Mouse (Mus musculus): ENCODE data around the gene Btd. TPM values are rescaled to one million over a fixed set of nuclear protein-coding genes. Genes with fewer than 3 reads are reported as not detected.

The Btd gene
- polyA plus RNA-seq, 1 experiment from 2014 or later, result 15.4 TPM

DNA sequence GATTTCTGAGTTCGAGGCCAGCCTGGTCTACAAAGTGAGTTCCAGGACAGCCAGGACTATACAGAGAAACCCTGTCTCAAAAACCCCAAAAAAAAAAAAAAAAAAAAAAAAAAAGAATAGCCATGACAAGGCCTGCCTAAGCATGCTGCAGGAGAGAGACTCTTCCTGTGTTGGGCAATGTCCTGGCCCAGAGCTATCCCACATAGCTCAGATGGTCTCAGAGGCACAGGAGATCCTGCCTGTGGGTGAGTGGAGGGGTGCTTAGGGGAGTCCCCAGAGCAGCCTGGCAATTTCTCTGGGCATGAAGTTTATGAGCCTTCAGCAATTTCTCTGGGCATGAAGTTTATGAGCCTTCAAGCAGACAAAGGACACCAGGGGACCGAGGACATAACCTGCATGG, 42.8 kb downstream of the Btd start:
- WGBS (ENCODE audit: insufficient replicate concordance), result 51% methylated on average over 2 of the region's 2 CpGs
- no peaks in the 10 kb centered on the region for H3K36me3 ChIP-seq (ENCODE audit: control insufficient read depth, insufficient read depth)
- no peak for ATAC-seq (ENCODE audit: low read depth)

DNA sequence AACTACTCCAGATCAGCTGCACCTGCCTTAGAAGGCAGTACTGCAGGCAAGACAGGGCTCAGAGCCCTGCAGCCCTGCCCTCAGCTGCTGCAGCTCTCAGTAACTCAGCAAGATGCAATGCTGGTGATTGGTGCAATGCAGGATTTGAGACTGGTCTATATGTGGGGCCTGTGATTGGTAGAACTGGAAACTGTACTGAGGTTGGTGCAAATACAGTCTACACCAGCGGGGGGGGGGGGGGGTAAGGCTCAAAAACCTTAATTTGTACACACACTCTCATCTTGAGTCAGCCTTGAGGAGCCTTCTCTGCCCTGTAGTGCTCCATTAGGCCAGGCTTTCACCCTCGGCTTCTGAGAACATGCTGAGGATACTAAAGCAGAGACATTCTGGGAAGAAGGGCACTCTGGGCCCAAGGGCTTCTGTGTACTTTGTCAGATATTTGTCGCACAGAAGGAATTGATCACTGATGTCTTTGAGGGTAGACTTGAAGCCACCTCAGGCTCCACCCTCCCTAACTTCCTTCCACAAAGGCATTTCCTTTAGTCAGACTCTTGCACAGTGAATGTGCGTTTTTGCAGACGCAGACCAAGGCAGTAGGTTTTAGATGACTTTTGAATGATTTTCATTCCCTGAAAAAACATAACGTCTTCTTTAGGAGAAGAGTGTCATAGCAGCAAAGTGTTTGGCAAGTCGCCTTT, 43.7 kb downstream of the Btd start:
- H3K4me2 ChIP-seq (ENCODE audit: low read depth, low read length), result 0 out of 2 replicates have a peak overlapping the region, but pooled peaks have one; percentile 5
- no peaks in the 10 kb centered on the region for H3K36me3 ChIP-seq (ENCODE audit: control insufficient read depth, insufficient read depth)
- H3K9ac ChIP-seq (ENCODE audit: low read depth, low read length), result no peak overlapping the region
- no peaks in the 10 kb centered on the region for H3K9me3 ChIP-seq (replicated peaks; ENCODE audit: control insufficient read depth, low read length)
- H3K27me3 ChIP-seq (ENCODE audit: control insufficient read depth, insufficient read depth, low read depth, low read length), result no peaks in the 10 kb centered on the region
- no peak for ATAC-seq (ENCODE audit: low read depth)
- H3K27ac ChIP-seq (ENCODE audit: low read length), result peak overlapping the region; percentile 38
- 19% methylated on average over 7 of the region's 7 CpGs for whole genome bisulfite sequencing (ENCODE audit: insufficient replicate concordance)
- H3K4me3 ChIP-seq (ENCODE audit: low read depth, low read length), result no peak overlapping the region
- H3K4me1 ChIP-seq (ENCODE audit: control insufficient read depth, low read depth, low read length), result no peaks in the 10 kb centered on the region

More for the DNA sequence above, 42.8 kb downstream of the Btd start:
- H3K27me3 ChIP-seq (ENCODE audit: control insufficient read depth, insufficient read depth, low read depth, low read length), result no peaks in the 10 kb centered on the region
- H3K9me3 ChIP-seq (replicated peaks; ENCODE audit: control insufficient read depth, low read length), result no peaks in the 10 kb centered on the region
- H3K4me1 ChIP-seq (ENCODE audit: control insufficient read depth, low read depth, low read length), result no peaks in the 10 kb centered on the region
- H3K9ac ChIP-seq (ENCODE audit: low read depth, low read length), result no peak overlapping the region
- H3K4me3 ChIP-seq (ENCODE audit: low read depth, low read length), result no peak overlapping the region
- H3K27ac ChIP-seq (ENCODE audit: low read length), result no peak overlapping the region
- no peak overlapping the region for H3K4me2 ChIP-seq (ENCODE audit: low read depth, low read length)

DNA sequence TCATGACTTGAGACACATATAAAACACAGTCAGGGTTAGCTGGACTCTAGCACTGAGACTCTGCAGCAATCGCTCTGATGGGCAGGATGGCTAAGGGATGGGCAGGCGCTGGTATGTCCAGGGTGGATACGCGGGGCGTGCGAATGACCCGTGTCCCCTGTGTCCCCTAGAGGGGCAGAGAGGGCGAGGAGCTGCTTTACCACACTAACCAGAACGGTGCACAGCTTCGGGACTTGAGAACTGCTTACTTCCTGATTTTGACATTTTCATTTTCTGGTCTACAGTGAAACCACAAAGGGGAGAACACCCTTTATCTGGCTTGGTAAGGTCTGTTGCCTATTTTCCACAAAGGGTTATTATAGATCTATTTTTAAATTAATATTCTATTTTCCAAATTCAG, 44.9 kb downstream of the Btd start:
- Histone ChIP-seq H3K9ac (ENCODE audit: low read depth, low read length) (no peak overlapping the region), H3K36me3 (ENCODE audit: control insufficient read depth, insufficient read depth) (no peaks in the 10 kb centered on the region), H3K4me3 (ENCODE audit: low read depth, low read length) (no peak overlapping the region), H3K9me3 (replicated peaks; ENCODE audit: control insufficient read depth, low read length) (no peaks in the 10 kb centered on the region), H3K4me2 (ENCODE audit: low read depth, low read length) (0 out of 2 replicates have a peak overlapping the region, but pooled peaks have one; percentile 38), H3K27ac (ENCODE audit: low read length) (peak overlapping the region; percentile 21; the same call in 1 of the 2 replicates), H3K27me3 (ENCODE audit: control insufficient read depth, insufficient read depth, low read depth, low read length) (no peaks in the 10 kb centered on the region), H3K4me1 (ENCODE audit: control insufficient read depth, low read depth, low read length) (no peaks in the 10 kb centered on the region)
- ATAC-seq (ENCODE audit: low read depth), result no peak
- 15% methylated on average over 10 of the region's 10 CpGs for WGBS (ENCODE audit: insufficient replicate concordance)

DNA sequence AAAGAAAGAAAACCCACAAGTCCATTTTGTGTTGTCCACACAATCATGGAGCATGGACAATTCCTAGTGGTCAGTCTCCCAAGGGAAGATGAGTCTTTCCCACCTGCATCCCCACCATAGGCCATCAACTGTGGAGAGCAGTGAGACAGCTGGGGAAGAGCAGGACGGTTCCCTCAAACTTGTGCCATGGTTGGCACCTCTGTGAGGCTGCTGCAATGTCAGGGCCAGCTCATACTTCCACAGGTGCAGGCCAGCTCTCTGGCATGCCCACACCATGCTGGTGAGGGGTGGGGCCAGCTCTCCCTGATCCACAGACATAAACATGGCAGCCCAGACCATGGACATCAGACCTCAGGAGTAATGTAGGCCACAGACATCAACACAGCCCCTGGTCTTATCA, 45.4 kb downstream of the Btd start:
- WGBS (ENCODE audit: insufficient replicate concordance), result 87% methylated on average over 1 of the region's 1 CpGs
- Histone ChIP-seq H3K4me1 (ENCODE audit: control insufficient read depth, low read depth, low read length) (no peaks in the 10 kb centered on the region), H3K9me3 (replicated peaks; ENCODE audit: control insufficient read depth, low read length) (no peaks in the 10 kb centered on the region), H3K4me2 (ENCODE audit: low read depth, low read length) (no peak overlapping the region), H3K27me3 (ENCODE audit: control insufficient read depth, insufficient read depth, low read depth, low read length) (no peaks in the 10 kb centered on the region), H3K4me3 (ENCODE audit: low read depth, low read length) (no peak overlapping the region), H3K27ac (ENCODE audit: low read length) (no peak overlapping the region), H3K9ac (ENCODE audit: low read depth, low read length) (no peak overlapping the region), H3K36me3 (ENCODE audit: control insufficient read depth, insufficient read depth) (no peaks in the 10 kb centered on the region)
- no peak for ATAC-seq (ENCODE audit: low read depth)

DNA sequence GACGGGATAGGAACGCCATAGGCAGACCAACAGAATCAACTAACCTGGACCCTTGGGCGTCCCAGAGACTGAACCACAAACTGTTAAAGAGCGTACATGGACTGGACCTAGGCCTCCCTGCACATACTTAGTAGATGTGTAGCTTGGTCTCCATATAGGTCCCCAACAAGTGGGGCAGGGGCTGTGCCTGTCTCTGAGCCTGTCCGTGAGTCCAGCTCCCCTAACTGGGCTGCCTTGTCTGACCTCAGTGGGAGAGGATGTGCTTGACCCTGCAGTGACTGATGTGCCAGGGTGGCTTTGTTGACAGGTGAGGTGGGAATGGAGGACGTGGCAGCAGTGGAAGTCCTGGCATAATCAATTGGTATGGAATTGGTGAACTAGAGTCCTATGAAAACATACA, 51.7 kb downstream of the Btd start:
- no peak overlapping the region for H3K9ac ChIP-seq (ENCODE audit: low read depth, low read length)
- H3K4me3 ChIP-seq (ENCODE audit: low read depth, low read length), result no peak overlapping the region
- no peak overlapping the region for H3K27ac ChIP-seq (ENCODE audit: low read length)
- H3K4me2 ChIP-seq (ENCODE audit: low read depth, low read length), result no peak overlapping the region
- 73% methylated on average over 6 of the region's 6 CpGs for WGBS (ENCODE audit: insufficient replicate concordance)
- ATAC-seq (ENCODE audit: low read depth), result no peak
- H3K9me3 ChIP-seq (replicated peaks; ENCODE audit: control insufficient read depth, low read length), result no peaks in the 10 kb centered on the region
- H3K4me1 ChIP-seq (ENCODE audit: control insufficient read depth, low read depth, low read length), result no peaks in the 10 kb centered on the region
- H3K36me3 ChIP-seq (ENCODE audit: control insufficient read depth, insufficient read depth), result no peaks in the 10 kb centered on the region
- no peaks in the 10 kb centered on the region for H3K27me3 ChIP-seq (ENCODE audit: control insufficient read depth, insufficient read depth, low read depth, low read length)

DNA sequence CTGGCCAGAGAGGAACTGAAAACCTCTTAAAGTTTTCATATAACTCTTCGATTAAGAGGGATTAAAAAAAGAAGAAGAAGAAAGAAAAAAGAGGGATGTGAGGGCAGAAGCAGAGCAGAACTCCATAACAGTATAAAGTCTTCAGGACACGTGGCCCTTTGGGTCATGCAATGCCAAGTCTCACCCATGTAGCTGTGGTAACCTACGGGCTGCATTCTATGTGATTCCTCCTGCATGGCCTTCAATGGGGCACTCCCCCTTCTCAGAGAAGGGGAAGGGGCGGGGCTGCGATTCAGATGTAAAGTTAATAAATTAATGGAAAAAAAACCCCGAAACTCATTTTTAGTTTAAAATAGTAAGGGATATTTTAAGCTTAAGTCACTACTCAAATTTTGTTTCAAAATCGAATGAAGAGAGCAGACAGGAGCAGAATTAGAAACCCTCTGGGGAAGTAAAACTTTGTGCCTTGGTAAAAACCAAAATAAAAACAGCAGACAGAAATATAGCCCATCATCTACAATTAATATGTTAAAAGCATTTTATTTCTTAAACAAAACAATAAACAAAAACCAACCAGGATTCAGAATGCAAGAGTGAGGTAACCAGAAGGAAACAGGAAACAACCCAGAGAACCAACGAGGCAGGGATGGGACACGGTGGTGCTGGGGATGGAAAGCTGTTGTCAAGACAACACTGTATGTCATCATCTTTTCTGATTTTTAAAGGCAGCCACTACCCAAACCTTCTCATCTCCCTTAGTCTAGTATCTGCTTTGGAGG, 55.6 kb downstream of the Btd start:
- Histone ChIP-seq H3K27ac (ENCODE audit: low read length) (no peak overlapping the region), H3K4me3 (ENCODE audit: low read depth, low read length) (no peak overlapping the region), H3K27me3 (ENCODE audit: control insufficient read depth, insufficient read depth, low read depth, low read length) (no peaks in the 10 kb centered on the region), H3K9me3 (replicated peaks; ENCODE audit: control insufficient read depth, low read length) (no peaks in the 10 kb centered on the region), H3K9ac (ENCODE audit: low read depth, low read length) (no peak overlapping the region), H3K4me1 (ENCODE audit: control insufficient read depth, low read depth, low read length) (no peaks in the 10 kb centered on the region), H3K36me3 (ENCODE audit: control insufficient read depth, insufficient read depth) (no peaks in the 10 kb centered on the region), H3K4me2 (ENCODE audit: low read depth, low read length) (no peak overlapping the region)
- ATAC-seq (ENCODE audit: low read depth), result no peak
- 63% methylated on average over 9 of the region's 9 CpGs for WGBS (ENCODE audit: insufficient replicate concordance)

DNA sequence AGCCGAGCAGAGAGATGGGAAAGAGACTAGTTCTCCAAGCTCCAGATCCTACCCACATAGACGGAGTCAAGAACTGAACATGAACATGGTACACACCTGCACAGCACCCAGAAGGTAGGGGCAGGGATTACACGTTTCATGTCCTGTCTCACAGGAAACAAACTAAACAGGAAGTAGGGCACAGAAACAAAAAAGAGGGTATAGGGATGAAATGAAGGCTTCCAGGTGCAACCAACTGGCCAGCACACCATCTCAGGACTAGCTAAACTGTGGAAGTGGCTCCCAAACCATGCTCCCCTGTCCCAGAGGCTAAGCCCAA, 56.1 kb downstream of the Btd start:
- Histone ChIP-seq H3K9me3 (replicated peaks; ENCODE audit: control insufficient read depth, low read length) (no peaks in the 10 kb centered on the region), H3K9ac (ENCODE audit: low read depth, low read length) (no peak overlapping the region), H3K4me3 (ENCODE audit: low read depth, low read length) (no peak overlapping the region), H3K27ac (ENCODE audit: low read length) (no peak overlapping the region), H3K27me3 (ENCODE audit: control insufficient read depth, insufficient read depth, low read depth, low read length) (no peaks in the 10 kb centered on the region), H3K4me1 (ENCODE audit: control insufficient read depth, low read depth, low read length) (no peaks in the 10 kb centered on the region), H3K36me3 (ENCODE audit: control insufficient read depth, insufficient read depth) (no peaks in the 10 kb centered on the region; the same call in 1 of the 2 replicates), H3K4me2 (ENCODE audit: low read depth, low read length) (no peak overlapping the region)
- no peak for ATAC-seq (ENCODE audit: low read depth)
- WGBS (ENCODE audit: insufficient replicate concordance), result 62% methylated on average over 3 of the region's 3 CpGs

DNA sequence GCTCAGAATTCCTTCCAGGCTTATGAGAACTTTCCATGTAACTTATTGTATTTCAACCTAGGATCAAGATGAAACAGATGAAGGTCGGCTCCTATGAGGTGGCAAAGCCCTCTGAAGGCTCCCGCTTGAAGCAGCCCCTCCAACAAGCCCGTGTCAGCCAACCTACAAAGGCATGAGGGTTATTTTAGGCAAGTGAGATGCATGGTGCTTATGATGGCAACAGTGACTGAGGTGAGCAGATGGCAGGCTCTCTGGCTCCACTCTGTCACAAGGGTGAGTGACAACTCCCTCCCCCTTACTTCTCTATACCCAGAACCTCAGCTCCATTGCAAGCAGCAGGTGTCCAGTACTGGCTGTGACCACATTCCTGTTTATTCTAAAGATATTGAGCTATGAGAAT, 56.5 kb downstream of the Btd start:
- no peaks in the 10 kb centered on the region for H3K4me1 ChIP-seq (ENCODE audit: control insufficient read depth, low read depth, low read length)
- 79% methylated on average over 3 of the region's 3 CpGs for WGBS (ENCODE audit: insufficient replicate concordance)
- H3K4me2 ChIP-seq (ENCODE audit: low read depth, low read length), result no peak overlapping the region
- no peaks in the 10 kb centered on the region for H3K27me3 ChIP-seq (ENCODE audit: control insufficient read depth, insufficient read depth, low read depth, low read length)
- no peaks in the 10 kb centered on the region; the same call in 1 of the 2 replicates for H3K36me3 ChIP-seq (ENCODE audit: control insufficient read depth, insufficient read depth)
- H3K4me3 ChIP-seq (ENCODE audit: low read depth, low read length), result no peak overlapping the region
- H3K27ac ChIP-seq (ENCODE audit: low read length), result no peak overlapping the region
- H3K9me3 ChIP-seq (replicated peaks; ENCODE audit: control insufficient read depth, low read length), result no peaks in the 10 kb centered on the region
- no peak for ATAC-seq (ENCODE audit: low read depth)
- no peak overlapping the region for H3K9ac ChIP-seq (ENCODE audit: low read depth, low read length)

DNA sequence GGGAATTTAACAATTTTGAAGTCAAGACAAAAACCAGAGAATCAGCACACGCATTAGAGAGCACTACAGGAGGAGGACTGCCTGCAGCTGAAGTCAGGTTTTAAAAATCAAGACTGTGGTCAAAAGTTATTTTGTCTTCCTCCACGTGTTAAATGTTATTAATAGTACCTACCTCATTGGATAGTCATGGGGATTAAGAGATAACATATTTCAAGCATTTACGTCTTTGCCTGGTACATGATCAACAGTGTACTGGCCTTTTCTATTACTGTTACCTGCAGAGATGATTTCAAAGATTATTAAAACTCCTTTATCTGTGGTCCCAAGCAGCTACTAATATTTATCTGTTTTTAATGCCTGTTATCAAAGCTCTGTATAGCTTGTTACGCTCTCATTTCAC, 56.9 kb downstream of the Btd start:
- H3K4me1 ChIP-seq (ENCODE audit: control insufficient read depth, low read depth, low read length), result no peaks in the 10 kb centered on the region
- WGBS (ENCODE audit: insufficient replicate concordance), result 65% methylated on average over 4 of the region's 4 CpGs
- H3K36me3 ChIP-seq (ENCODE audit: control insufficient read depth, insufficient read depth), result no peaks in the 10 kb centered on the region; the same call in 1 of the 2 replicates
- H3K9me3 ChIP-seq (replicated peaks; ENCODE audit: control insufficient read depth, low read length), result no peaks in the 10 kb centered on the region
- H3K4me3 ChIP-seq (ENCODE audit: low read depth, low read length), result no peak overlapping the region
- no peaks in the 10 kb centered on the region for H3K27me3 ChIP-seq (ENCODE audit: control insufficient read depth, insufficient read depth, low read depth, low read length)
- H3K27ac ChIP-seq (ENCODE audit: low read length), result no peak overlapping the region
- no peak overlapping the region for H3K9ac ChIP-seq (ENCODE audit: low read depth, low read length)
- H3K4me2 ChIP-seq (ENCODE audit: low read depth, low read length), result no peak overlapping the region
- no peak for ATAC-seq (ENCODE audit: low read depth)
